Mouse (Mus musculus) bone marrow, adult 2 months (tissue): ENCODE results near the gene Hspb7.

Experiments
- CTCF ChIP-seq: fragments of 200-500 bp; IDR thresholded peaks from 2 replicates; pipeline ENCODE4 v1.5.1; 2011; ENCODE audit warnings: low read length, control low read depth; ENCODE audit not compliant: control insufficient read depth, insufficient read depth
- POLR2A ChIP-seq: fragments of 200-500 bp; IDR thresholded peaks from 2 replicates; pipeline ENCODE4 v1.6.1; 2011; ENCODE audit warnings: low read depth, mild to moderate bottlenecking, control low read depth, low read length, borderline replicate concordance; ENCODE audit not compliant: control insufficient read depth

DNA sequence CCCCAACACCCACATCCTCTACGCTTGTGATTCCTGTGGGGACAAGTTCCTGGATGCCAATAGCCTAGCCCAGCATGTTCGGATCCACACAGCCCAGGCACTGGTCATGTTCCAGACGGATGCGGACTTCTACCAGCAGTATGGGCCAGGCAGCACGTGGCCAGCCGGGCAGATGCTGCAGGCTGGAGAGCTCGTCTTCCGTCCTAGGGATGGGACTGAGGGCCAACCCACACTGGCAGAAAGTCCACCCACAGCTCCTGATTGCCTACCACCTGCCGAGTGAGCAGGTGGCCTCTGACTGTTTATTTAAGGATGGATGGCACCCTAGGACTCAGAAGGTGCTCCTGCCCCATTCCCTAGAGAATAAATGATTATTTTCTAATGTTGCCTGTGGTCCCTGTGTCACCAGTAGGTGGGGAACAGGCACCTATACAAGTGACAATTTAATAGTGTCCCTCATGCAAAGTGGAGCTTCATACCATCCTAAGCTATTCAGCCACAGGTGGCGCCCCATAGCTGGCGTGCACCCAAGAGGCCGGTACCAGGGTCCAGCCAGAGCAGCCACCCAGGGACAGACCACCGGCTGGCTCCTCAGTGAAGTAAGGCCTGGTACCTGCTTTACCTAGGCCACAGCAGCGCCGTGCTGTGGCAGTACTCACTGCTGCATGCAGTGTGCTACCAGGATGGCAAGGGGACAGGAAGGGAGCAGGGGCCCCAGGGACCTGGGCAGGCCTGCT lies 46.4 kb downstream of the Hspb7 start:
- TF ChIP-seq POLR2A = no peak
- no peak for TF ChIP-seq CTCF
